Mouse (Mus musculus): ENCODE results near the gene Btc. TPM values are rescaled to one million over a fixed set of nuclear protein-coding genes. Genes with fewer than 3 reads are reported as not detected.

Btc gene
- total RNA-seq, 2 experiments from 2014 or later: 0.37 to 0.62 TPM

GRCm38 (mm10) chr5:91332079-91332865, 70.5 kb downstream of the Btc start:
- no peak for DNase-seq (ENCODE audit: low spot score in 2 of 2)

- DNase-seq (ENCODE audit: low spot score in 2 of 2): no peak
Observed at GRCm38 (mm10) chr5:91321840-91322239, 81.0 kb downstream of the Btc start.

GRCm38 (mm10) chr5:91320348-91320747, 82.4 kb downstream of the Btc start:
- DNase-seq (ENCODE audit: low spot score in 2 of 2): no peak

GRCm38 (mm10) chr5:91313971-91314370, 88.8 kb downstream of the Btc start:
- no peak for DNase-seq (ENCODE audit: low spot score in 2 of 2)

GRCm38 (mm10) chr5:91311767-91312166, 91.0 kb downstream of the Btc start:
- DNase-seq (ENCODE audit: low spot score in 2 of 2): no peak

- peak in 1 of 2 experiments; percentile 18 for DNase-seq (ENCODE audit: low spot score in 2 of 2)
Observed at GRCm38 (mm10) chr5:91308576-91308975, 94.2 kb downstream of the Btc start.

- peak; percentile 48 to 83 for DNase-seq (ENCODE audit: low spot score in 2 of 2)
Observed at GRCm38 (mm10) chr5:91307907-91308306, 94.9 kb downstream of the Btc start.

Other genes starting within 250 kb of the Btc start
- 10 to 100 TPM; 27.7 to 31.3 TPM for gene Parm1, start 114.6 kb upstream of the Btc start, total RNA-seq (2021)